Mouse (Mus musculus): ENCODE measurements at regions not wholly inside any gene's neighbourhood (a gene's known extent, or its start where the extent isn't known, plus 50 kb on each side); places are given as distances from the start of the nearest gene placed in this dataset.

DNA sequence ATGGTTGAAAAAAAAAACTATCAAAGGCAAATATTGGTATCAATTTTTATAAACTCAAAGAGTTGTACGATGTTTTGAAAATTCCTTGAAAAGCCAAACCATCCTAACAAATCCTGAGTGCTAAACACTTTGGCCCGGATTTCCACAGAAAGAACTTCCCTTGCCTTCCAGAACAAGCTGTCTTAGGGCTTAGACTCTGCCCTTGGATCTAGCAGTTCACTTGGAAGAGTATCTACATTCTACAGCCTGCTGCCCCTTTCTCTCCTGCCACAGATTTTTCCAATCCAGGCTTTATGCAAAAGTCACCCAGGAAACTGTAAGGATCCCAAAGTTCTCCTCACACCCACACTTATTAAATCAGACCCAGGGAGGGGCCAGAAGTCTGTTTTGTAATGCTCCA is 57.6 kb upstream of the Gdf10 start:
- Histone ChIP-seq H3K36me3 (ENCODE audit: control insufficient read depth, insufficient read depth) (no peaks in the 10 kb centered on the region), H3K4me3 (replicated peaks; ENCODE audit: low read length) (no peak overlapping the region), H3K27ac (ENCODE audit: low read length) (no peak overlapping the region), H3K9ac (replicated peaks; ENCODE audit: low read depth, low read length) (no peak overlapping the region), H3K4me1 (replicated peaks; ENCODE audit: control insufficient read depth, insufficient read depth, low read length) (no peaks in the 10 kb centered on the region), H3K9me3 (ENCODE audit: control insufficient read depth, low read length) (no peaks in the 10 kb centered on the region), H3K4me2 (ENCODE audit: low read length) (no peak overlapping the region), H3K27me3 (replicated peaks; ENCODE audit: control insufficient read depth, insufficient read depth, low read length) (no peaks in the 10 kb centered on the region)
- WGBS = 85% methylated on average over 2 of the region's 2 CpGs
- ATAC-seq = no peak

DNA sequence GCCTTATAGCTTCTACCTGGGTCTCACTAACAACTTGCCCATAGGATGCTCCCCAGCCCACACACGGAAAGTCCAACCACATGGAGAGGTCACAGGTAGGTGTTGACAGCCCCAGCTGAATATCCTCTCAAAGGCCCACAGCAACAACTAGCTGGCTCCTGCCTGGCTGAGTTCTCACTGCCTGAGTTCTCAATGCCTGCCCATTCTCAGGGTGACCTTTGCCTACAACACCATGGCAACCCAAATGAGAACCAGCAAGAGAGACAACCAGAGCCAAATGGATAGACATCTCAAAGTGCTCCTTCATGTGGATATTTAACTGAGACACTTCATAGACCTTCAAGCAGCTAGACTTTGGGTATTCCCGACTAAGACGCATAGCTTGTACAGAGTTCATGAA is 55.7 kb upstream of the Gdf10 start:
- no peaks in the 10 kb centered on the region for H3K36me3 ChIP-seq (ENCODE audit: control insufficient read depth, insufficient read depth)
- H3K27me3 ChIP-seq (replicated peaks; ENCODE audit: control insufficient read depth, insufficient read depth, low read length) = no peaks in the 10 kb centered on the region
- no peak for ATAC-seq
- no peaks in the 10 kb centered on the region for H3K4me1 ChIP-seq (replicated peaks; ENCODE audit: control insufficient read depth, insufficient read depth, low read length)
- no peaks in the 10 kb centered on the region for H3K9me3 ChIP-seq (ENCODE audit: control insufficient read depth, low read length)
- H3K9ac ChIP-seq (replicated peaks; ENCODE audit: low read depth, low read length) = no peak overlapping the region
- 93% methylated on average over 3 of the region's 3 CpGs for WGBS
- H3K27ac ChIP-seq (ENCODE audit: low read length) = no peak overlapping the region
- no peak overlapping the region for H3K4me3 ChIP-seq (replicated peaks; ENCODE audit: low read length)
- no peak overlapping the region for H3K4me2 ChIP-seq (ENCODE audit: low read length)

Data from forebrain, embryonic 16.5 days (tissue).